Mouse (Mus musculus) hindbrain, embryonic 13.5 days (tissue): ENCODE data around the gene Nav1. TPM values are rescaled to one million over a fixed set of nuclear protein-coding genes. Genes with fewer than 3 reads are reported as not detected.

Source experiments
- ATAC-seq: fragments of 200-750 bp; cut with Nextera tagmentation; 2 replicates; pipeline ENCODE4 v1.8.0; 2017; ENCODE audit warnings: moderate TSS enrichment; ENCODE audit not compliant: low FRiP score
- H3K27ac ChIP-seq: fragments of 300-500 bp; sonication (generic); 2 replicates; pipeline ENCODE4 v1.5.1; 2015; ENCODE audit warnings: inconsistent platforms, mild to moderate bottlenecking, moderate library complexity
- H3K27me3 ChIP-seq: fragments of 300-500 bp; sonication (generic); 2 replicates; pipeline ENCODE4 v1.6.1; 2015; ENCODE audit warnings: mild to moderate bottlenecking, inconsistent platforms
- H3K36me3 ChIP-seq: fragments of 300-500 bp; sonication (generic); 2 replicates; pipeline ENCODE4 v1.6.1; 2015; ENCODE audit warnings: mild to moderate bottlenecking, inconsistent platforms
- H3K4me1 ChIP-seq: fragments of 300-500 bp; sonication (generic); replicated peaks from 2 replicates; pipeline ENCODE4 v1.6.1; 2015; ENCODE audit warnings: inconsistent platforms
- H3K4me2 ChIP-seq: fragments of 300-500 bp; sonication (generic); 2 replicates; pipeline ENCODE4 v1.6.1; 2015; ENCODE audit warnings: inconsistent platforms, mild to moderate bottlenecking, moderate library complexity
- H3K4me3 ChIP-seq: fragments of 300-500 bp; sonication (generic); 2 replicates; pipeline ENCODE4 v1.5.1; 2015; ENCODE audit warnings: mild to moderate bottlenecking, inconsistent platforms
- H3K9ac ChIP-seq: fragments of 300-500 bp; sonication (generic); 2 replicates; pipeline ENCODE4 v1.6.1; 2015; ENCODE audit warnings: mild to moderate bottlenecking, inconsistent platforms
- H3K9me3 ChIP-seq: fragments of 300-500 bp; sonication (generic); 2 replicates; pipeline ENCODE4 v1.6.1; 2016; ENCODE audit warnings: inconsistent platforms
- WGBS: fragments of 180-500 bp; shearing (Covaris S2); methylation state at CpG from one replicate; pipeline ENCODE4 v1.1.7; 2015; 5-methylcytosine and 5-hydroxymethylcytosine counted together
- polyA plus RNA-seq: library from polyadenylated mRNA; unstranded; fragments of >200 nt; fragmentation: Nextera tagmentation; extraction: Ambion mirVana; gene quantifications from 2 replicates; pipeline ENCODE4 v1.2.1, GENCODE M21; 2015

The Nav1 gene
- polyA plus RNA-seq, 1 experiment from 2014 or later: 42.6 TPM

GRCm38 (mm10) chr1:135536822-135537221, 70.3 kb downstream of the Nav1 start:
- no peaks in the 10 kb centered on the region for H3K9me3 ChIP-seq
- H3K36me3 ChIP-seq: peaks cover 44% of the 10 kb centered on the region
- H3K4me3 ChIP-seq: no peak overlapping the region
- ATAC-seq: no peak
- H3K9ac ChIP-seq: 0 out of 2 replicates have a peak overlapping the region, but pooled peaks have one; percentile 8
- no peak overlapping the region for H3K4me2 ChIP-seq
- peak overlapping the region; percentile 8; the same call in 1 of the 2 replicates for H3K27ac ChIP-seq
- H3K4me1 ChIP-seq: peaks cover 20% of the 10 kb centered on the region
- 93% methylated on average over 7 of the region's 7 CpGs for WGBS
- no peaks in the 10 kb centered on the region for H3K27me3 ChIP-seq

GRCm38 (mm10) chr1:135536326-135536725, 70.8 kb downstream of the Nav1 start:
- H3K27ac ChIP-seq: 0 out of 2 replicates have a peak overlapping the region, but pooled peaks have one; percentile 26
- ATAC-seq: no peak
- H3K36me3 ChIP-seq: peaks cover 49% of the 10 kb centered on the region
- H3K9me3 ChIP-seq: no peaks in the 10 kb centered on the region
- WGBS: 60% methylated on average over 2 of the region's 2 CpGs
- no peak overlapping the region for H3K4me3 ChIP-seq
- no peaks in the 10 kb centered on the region for H3K27me3 ChIP-seq
- no peak overlapping the region for H3K4me2 ChIP-seq
- peaks cover 20% of the 10 kb centered on the region for H3K4me1 ChIP-seq
- no peak overlapping the region for H3K9ac ChIP-seq

DNA sequence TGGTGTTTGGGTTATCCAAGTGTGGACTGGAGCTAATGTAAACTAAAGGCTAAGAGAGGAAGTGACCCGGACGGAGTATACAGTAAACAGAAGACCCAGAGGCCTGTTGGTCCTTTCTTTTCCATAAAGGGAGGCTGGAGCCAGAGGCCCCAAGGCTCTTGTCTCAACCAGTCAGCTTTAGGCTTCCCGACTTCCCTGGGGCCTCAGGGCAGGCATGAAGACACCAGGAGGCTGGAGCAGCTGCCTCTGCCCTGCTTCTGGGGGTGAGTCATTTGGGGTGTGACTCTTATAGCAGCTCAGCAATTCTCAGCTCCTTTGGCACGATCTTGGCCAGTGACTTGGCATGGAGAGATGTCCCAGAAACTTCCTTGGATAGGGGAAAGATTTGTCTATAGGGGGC, 71.8 kb downstream of the Nav1 start:
- no peak for ATAC-seq
- no peaks in the 10 kb centered on the region for H3K9me3 ChIP-seq
- H3K27ac ChIP-seq: no peak overlapping the region; the same call in 1 of the 2 replicates
- H3K4me1 ChIP-seq: peaks cover 20% of the 10 kb centered on the region
- H3K36me3 ChIP-seq: peaks cover 60% of the 10 kb centered on the region
- no peak overlapping the region for H3K4me2 ChIP-seq
- H3K9ac ChIP-seq: no peak overlapping the region
- 39% methylated on average over 4 of the region's 4 CpGs for WGBS
- no peak overlapping the region for H3K4me3 ChIP-seq
- no peaks in the 10 kb centered on the region for H3K27me3 ChIP-seq

DNA sequence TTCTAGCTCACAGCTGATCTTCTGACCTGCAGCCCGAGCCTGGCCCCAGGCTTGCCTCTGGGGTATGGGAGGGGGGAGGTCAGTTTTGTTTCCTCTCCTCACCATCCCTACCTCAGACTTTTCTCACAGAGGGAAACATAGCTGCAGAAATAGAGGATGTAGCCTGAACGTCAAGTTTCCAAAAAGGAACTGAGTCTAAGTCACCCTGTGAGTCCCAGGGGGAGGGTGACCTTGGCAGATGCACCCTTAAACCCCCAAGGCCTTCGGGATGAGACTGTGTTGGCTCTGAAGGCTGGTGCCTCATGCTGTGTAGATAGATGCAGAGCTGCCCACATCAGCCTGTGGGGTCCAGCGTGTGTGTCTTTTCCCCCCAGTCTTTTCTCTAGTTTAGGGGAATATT, 72.3 kb downstream of the Nav1 start:
- H3K4me2 ChIP-seq: no peak overlapping the region
- H3K9me3 ChIP-seq: no peaks in the 10 kb centered on the region
- ATAC-seq: no peak
- peaks cover 20% of the 10 kb centered on the region for H3K4me1 ChIP-seq
- H3K36me3 ChIP-seq: peaks cover 62% of the 10 kb centered on the region
- no peaks in the 10 kb centered on the region for H3K27me3 ChIP-seq
- no peak overlapping the region for H3K9ac ChIP-seq
- WGBS: 54% methylated on average over 4 of the region's 4 CpGs
- no peak overlapping the region for H3K4me3 ChIP-seq
- no peak overlapping the region for H3K27ac ChIP-seq

GRCm38 (mm10) chr1:135534070-135534469, 73.0 kb downstream of the Nav1 start:
- Histone ChIP-seq H3K27ac (no peak overlapping the region), H3K27me3 (no peaks in the 10 kb centered on the region), H3K9me3 (no peaks in the 10 kb centered on the region), H3K36me3 (peaks cover 66% of the 10 kb centered on the region), H3K4me3 (no peak overlapping the region), H3K4me2 (no peak overlapping the region), H3K4me1 (peaks cover 20% of the 10 kb centered on the region), H3K9ac (no peak overlapping the region)
- no peak for ATAC-seq
- 92% methylated on average over 4 of the region's 4 CpGs for WGBS

- ATAC-seq: no peak
- H3K36me3 ChIP-seq: peaks cover 76% of the 10 kb centered on the region
- peaks cover 15% of the 10 kb centered on the region for H3K4me1 ChIP-seq
Observed at GRCm38 (mm10) chr1:135532383-135532782, 74.7 kb downstream of the Nav1 start.

DNA sequence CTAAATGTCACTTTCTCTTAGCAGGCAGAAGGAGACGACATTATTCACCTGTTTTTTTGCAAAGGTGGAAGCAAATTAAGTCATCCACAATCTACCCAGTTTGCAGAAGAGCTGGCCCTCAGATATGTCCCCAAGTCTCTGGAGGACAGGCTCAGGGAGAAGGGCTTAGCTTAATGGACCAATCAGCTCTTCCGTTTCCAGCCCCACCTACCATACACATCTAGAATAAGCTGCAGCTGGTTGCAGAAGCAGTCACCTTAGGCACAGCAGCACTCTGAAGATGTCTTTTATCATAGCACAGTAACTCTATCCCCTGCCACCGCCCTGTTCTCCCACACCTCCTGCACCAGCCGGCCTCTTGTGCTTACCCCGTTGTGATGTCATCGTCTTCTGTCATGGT, 75.1 kb downstream of the Nav1 start:
- 89% methylated on average over 6 of the region's 6 CpGs for WGBS
- peaks cover 75% of the 10 kb centered on the region for H3K36me3 ChIP-seq
- no peak for ATAC-seq
- no peak overlapping the region for H3K4me3 ChIP-seq
- H3K27ac ChIP-seq: no peak overlapping the region
- peaks cover 15% of the 10 kb centered on the region for H3K4me1 ChIP-seq
- H3K4me2 ChIP-seq: no peak overlapping the region
- no peaks in the 10 kb centered on the region for H3K27me3 ChIP-seq
- H3K9me3 ChIP-seq: no peaks in the 10 kb centered on the region
- no peak overlapping the region for H3K9ac ChIP-seq

More at GRCm38 (mm10) chr1:135532383-135532782, 74.7 kb downstream of the Nav1 start:
- 89% methylated on average over 23 of the region's 23 CpGs for WGBS
- Histone ChIP-seq H3K9ac (no peak overlapping the region), H3K4me3 (no peak overlapping the region), H3K27ac (no peak overlapping the region), H3K4me2 (no peak overlapping the region), H3K27me3 (no peaks in the 10 kb centered on the region), H3K9me3 (no peaks in the 10 kb centered on the region)

DNA sequence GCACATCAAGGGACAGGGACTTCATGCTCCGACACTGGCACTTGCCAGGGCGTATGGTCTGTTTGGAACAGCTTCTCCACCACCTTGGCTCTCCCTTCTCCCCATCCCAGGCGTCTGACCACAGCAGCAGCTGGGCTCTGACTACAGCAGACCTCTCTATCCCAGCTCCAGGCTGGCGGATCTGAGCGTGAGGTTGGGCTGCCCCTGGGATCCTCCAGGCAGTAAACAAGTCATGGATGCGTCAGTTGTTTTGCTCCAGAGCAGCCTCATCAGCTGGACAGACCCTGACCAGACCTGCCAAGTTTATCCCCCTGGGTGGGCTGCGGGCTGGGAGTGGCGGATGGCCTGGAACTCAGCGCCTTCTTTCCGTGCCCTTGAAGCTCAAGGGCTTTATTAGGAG, 76.0 kb downstream of the Nav1 start:
- Histone ChIP-seq H3K9me3 (no peaks in the 10 kb centered on the region), H3K4me1 (peaks cover 7% of the 10 kb centered on the region; the same call in 1 of the 2 replicates), H3K4me2 (no peak overlapping the region), H3K27ac (peak overlapping the region; percentile 13; the same call in 1 of the 2 replicates), H3K4me3 (no peak overlapping the region), H3K9ac (no peak overlapping the region), H3K36me3 (peaks cover 66% of the 10 kb centered on the region), H3K27me3 (no peaks in the 10 kb centered on the region)
- ATAC-seq: no peak
- WGBS: 68% methylated on average over 10 of the region's 10 CpGs

DNA sequence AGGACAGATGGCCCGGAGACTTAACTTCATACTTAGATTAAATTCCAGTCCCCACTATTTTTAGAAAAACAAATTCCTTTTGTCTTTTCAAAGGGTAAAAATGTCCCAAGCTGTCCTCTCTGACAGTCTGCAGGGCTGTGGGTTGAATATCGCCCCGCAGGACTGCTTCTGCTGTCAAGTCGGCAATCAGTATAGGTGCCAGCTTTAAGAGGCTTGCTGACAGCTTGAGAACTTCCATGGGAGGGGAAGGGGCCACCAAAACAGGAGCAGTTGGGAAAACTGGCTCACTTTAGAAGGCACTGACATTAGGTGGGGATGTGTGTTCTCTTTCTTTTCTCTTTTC, 82.6 kb downstream of the Nav1 start:
- H3K9me3 ChIP-seq: no peaks in the 10 kb centered on the region
- no peaks in the 10 kb centered on the region for H3K27me3 ChIP-seq
- H3K9ac ChIP-seq: no peak overlapping the region
- peaks cover 11% of the 10 kb centered on the region for H3K4me1 ChIP-seq
- 74% methylated on average over 4 of the region's 4 CpGs for WGBS
- peaks cover 23% of the 10 kb centered on the region for H3K36me3 ChIP-seq
- H3K27ac ChIP-seq: no peak overlapping the region
- no peak overlapping the region for H3K4me2 ChIP-seq
- H3K4me3 ChIP-seq: no peak overlapping the region
- ATAC-seq: no peak

DNA sequence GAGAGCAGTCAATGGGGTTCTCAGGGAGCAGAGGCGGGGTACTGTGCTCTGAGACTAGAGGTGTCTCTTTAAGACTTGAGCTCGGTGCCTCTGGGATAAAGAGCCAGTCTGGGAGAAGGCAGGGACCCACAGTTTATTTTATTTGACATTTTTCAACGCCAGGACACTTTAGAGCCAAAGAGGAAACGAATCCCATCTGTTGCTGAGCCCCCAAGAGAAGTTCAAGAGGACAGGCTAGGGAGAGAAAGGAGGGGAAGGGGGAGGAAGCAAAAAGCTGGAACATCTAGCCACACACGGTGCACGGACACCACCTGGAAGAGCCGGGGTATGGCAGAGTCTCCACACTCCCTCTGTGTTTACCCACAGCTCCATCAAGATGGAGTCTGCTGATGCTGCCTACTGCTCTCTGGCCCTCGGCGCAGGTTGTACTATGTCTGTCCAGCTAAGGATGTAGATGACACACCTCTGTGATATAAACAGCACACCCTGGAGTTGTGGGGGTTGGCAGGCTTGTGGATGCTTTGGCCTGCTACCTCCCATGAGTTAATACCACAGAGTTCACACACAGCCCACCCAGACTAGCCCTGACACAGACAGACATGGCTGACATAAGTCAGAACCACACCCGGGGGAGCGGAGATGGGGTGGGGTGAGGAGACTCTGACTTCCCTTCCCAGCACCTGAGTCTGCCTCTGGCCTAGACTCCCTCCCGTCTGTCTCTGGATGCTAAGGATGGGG, 83.1 kb downstream of the Nav1 start:
- H3K27me3 ChIP-seq: no peaks in the 10 kb centered on the region
- no peak overlapping the region for H3K27ac ChIP-seq
- H3K4me2 ChIP-seq: no peak overlapping the region
- H3K4me1 ChIP-seq: peaks cover 16% of the 10 kb centered on the region
- H3K4me3 ChIP-seq: no peak overlapping the region
- WGBS: 80% methylated on average over 12 of the region's 12 CpGs
- no peak for ATAC-seq
- H3K9me3 ChIP-seq: no peaks in the 10 kb centered on the region
- peaks cover 23% of the 10 kb centered on the region for H3K36me3 ChIP-seq
- no peak overlapping the region for H3K9ac ChIP-seq

- Histone ChIP-seq H3K9ac (no peak overlapping the region), H3K27me3 (no peaks in the 10 kb centered on the region), H3K4me3 (no peak overlapping the region), H3K27ac (no peak overlapping the region), H3K36me3 (peaks cover 18% of the 10 kb centered on the region), H3K9me3 (no peaks in the 10 kb centered on the region), H3K4me1 (peaks cover 22% of the 10 kb centered on the region), H3K4me2 (no peak overlapping the region)
- no peak for ATAC-seq
- 85% methylated on average over 2 of the region's 2 CpGs for WGBS
Observed at GRCm38 (mm10) chr1:135523344-135523743, 83.8 kb downstream of the Nav1 start.

DNA sequence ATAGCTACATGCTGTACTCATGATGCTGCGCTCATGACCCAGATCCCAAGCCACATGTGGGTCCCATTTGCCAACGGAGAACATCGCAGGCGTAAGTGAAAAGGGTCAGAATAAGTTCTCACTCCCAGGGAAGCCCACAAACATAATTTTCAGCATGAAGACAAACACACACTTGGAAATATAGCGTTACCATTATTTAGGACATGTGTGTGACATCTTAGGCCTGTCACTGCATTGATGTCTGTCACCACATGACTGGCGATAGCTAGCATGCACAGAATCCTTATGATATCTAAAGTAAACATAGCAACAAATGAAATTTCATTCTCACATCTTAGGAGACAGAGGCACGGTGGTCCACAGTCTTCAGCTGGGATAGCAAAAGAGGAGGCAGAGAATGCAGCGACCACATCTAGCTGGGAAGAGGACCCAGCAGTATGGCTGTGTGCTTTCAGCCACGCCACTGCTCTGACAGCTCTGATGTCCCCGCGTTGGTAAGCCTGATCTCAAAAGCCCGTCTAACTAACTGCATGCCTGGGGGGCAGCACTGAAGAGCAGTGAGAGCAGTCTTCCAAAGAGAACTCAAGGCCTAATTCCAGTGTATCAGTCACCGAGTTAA, 86.4 kb downstream of the Nav1 start:
- 83% methylated on average over 13 of the region's 13 CpGs for WGBS
- Histone ChIP-seq H3K9me3 (no peaks in the 10 kb centered on the region), H3K4me1 (peaks cover 47% of the 10 kb centered on the region), H3K36me3 (peaks cover 12% of the 10 kb centered on the region), H3K27me3 (no peaks in the 10 kb centered on the region), H3K4me3 (no peak overlapping the region), H3K27ac (no peak overlapping the region), H3K4me2 (no peak overlapping the region), H3K9ac (no peak overlapping the region)
- ATAC-seq: no peak

DNA sequence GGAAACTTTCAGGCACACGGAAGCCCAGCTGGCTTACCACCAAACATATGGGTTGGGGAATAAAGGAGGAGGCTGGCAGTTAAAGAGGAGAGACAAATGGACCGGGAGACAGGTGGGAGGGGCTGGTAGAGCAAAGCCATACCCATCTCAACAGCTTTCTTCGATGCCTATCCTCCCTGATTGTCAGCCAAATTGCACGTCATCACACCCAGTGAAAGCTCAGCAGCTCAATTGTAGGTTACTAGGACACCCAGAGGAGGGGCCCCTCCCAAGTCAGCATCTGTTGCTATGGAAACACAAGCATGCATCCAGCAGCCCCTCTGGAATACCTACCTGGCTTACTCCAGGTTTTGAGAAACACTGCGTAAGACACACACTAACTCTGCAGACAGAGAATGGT, 88.4 kb downstream of the Nav1 start:
- no peaks in the 10 kb centered on the region for H3K9me3 ChIP-seq
- H3K36me3 ChIP-seq: peaks cover 12% of the 10 kb centered on the region
- ATAC-seq: peak; percentile 73
- H3K27ac ChIP-seq: peak overlapping the region; percentile 13
- H3K9ac ChIP-seq: no peak overlapping the region
- no peak overlapping the region for H3K4me3 ChIP-seq
- 21% methylated on average over 5 of the region's 5 CpGs for WGBS
- peak overlapping the region; percentile 17; the same call in 1 of the 2 replicates for H3K4me2 ChIP-seq
- peaks cover 52% of the 10 kb centered on the region for H3K4me1 ChIP-seq
- H3K27me3 ChIP-seq: no peaks in the 10 kb centered on the region
